Mouse (Mus musculus) liver, postnatal 0 days (tissue): ENCODE measurements around the gene Igsf11. TPM values are rescaled to one million over a fixed set of nuclear protein-coding genes. Genes with fewer than 3 reads are reported as not detected.

Source experiments
- ATAC-seq: fragments of 200-750 bp; cut with Nextera tagmentation; 2 replicates; pipeline ENCODE4 v1.8.0; 2017; ENCODE audit warnings: mild to moderate bottlenecking, moderate library complexity
- DNase-seq: peaks from one replicate; pipeline ENCODE4 v3.0.0-alpha.2; 2016
- H3K27ac ChIP-seq: fragments of 300-500 bp; sonication (generic); 2 replicates; pipeline ENCODE4 v1.5.1; 2014; ENCODE audit warnings: antibody characterized with exemption, moderate library complexity, mild to moderate bottlenecking, low read depth
- H3K27me3 ChIP-seq: fragments of 300-500 bp; sonication (generic); 2 replicates; pipeline ENCODE4 v1.6.1; 2014; ENCODE audit warnings: low read length, control low read depth, mixed read lengths; ENCODE audit not compliant: insufficient read depth
- H3K36me3 ChIP-seq: fragments of 300-500 bp; sonication (generic); replicated peaks from 2 replicates; pipeline ENCODE4 v1.6.1; 2014; ENCODE audit warnings: mild to moderate bottlenecking, control low read depth, low read length, moderate library complexity, mixed read lengths; ENCODE audit not compliant: insufficient read depth
- H3K4me1 ChIP-seq: fragments of 300-500 bp; sonication (generic); 2 replicates; pipeline ENCODE4 v1.6.1; 2014; ENCODE audit warnings: antibody characterized with exemption, mild to moderate bottlenecking, control low read depth; ENCODE audit not compliant: insufficient read depth
- H3K4me2 ChIP-seq: fragments of 300-500 bp; sonication (generic); 2 replicates; pipeline ENCODE4 v1.6.1; 2014; ENCODE audit warnings: low read depth, mild to moderate bottlenecking, low read length, moderate library complexity, mixed read lengths
- H3K4me3 ChIP-seq: fragments of 300-500 bp; sonication (generic); 2 replicates; pipeline ENCODE4 v1.5.1; 2014; ENCODE audit warnings: low read depth, low read length
- H3K9ac ChIP-seq: fragments of 300-500 bp; sonication (generic); replicated peaks from 2 replicates; pipeline ENCODE4 v1.6.1; 2014; ENCODE audit warnings: mild to moderate bottlenecking, moderate library complexity
- H3K9me3 ChIP-seq: fragments of 300-500 bp; sonication (generic); 2 replicates; pipeline ENCODE4 v1.6.1; 2016; ENCODE audit warnings: mild to moderate bottlenecking, control low read depth, low read length, mixed read lengths
- CTCF ChIP-seq: sonication (generic); IDR thresholded peaks from 2 replicates; pipeline ENCODE4 v1.5.1; 2016; ENCODE audit warnings: antibody characterized with exemption, low read depth
- EP300 ChIP-seq: IDR thresholded peaks from 2 replicates; pipeline ENCODE4 v1.6.1; 2016; ENCODE audit warnings: antibody characterized with exemption, low read depth, mild to moderate bottlenecking
- WGBS: fragments of 180-500 bp; shearing (Covaris S2); extraction: QIAGEN DNeasy Blood & Tissue Kit; methylation state at CpG from one replicate; pipeline ENCODE4 v1.1.7; 2014; ENCODE audit not compliant: insufficient replicate concordance; 5-methylcytosine and 5-hydroxymethylcytosine counted together
- polyA plus RNA-seq: library from polyadenylated mRNA; unstranded; fragments of >200 nt; fragmentation: Nextera tagmentation; extraction: Ambion mirVana; gene quantifications from 2 replicates; pipeline ENCODE4 v1.2.1, GENCODE M21; 2015

Gene Igsf11
- polyA plus RNA-seq, 1 experiment from 2014 or later: 2.1 TPM

DNA sequence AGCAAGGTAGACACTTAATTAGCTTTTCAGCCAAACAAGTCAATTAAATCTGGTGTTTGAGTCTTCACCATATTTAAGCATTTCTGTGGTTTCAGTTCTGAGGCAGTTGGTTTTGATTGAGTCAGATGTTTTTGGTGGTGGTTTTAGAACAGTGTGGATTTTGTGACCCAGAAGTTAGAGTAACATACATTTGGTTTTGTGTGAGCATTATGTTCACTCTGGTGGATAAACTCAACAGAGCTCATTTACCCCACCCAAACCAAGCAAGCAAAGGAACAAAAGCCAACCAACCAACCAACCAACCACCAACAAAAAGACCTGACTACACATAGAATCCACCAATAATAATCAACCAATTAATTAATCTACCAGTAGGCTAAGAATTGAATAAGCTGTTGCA is 106.8 kb downstream of the Igsf11 start:
- ATAC-seq (no peak), DNase-seq (no peak)
- Histone ChIP-seq H3K27me3 (no peaks in the 10 kb centered on the region), H3K4me3 (no peak overlapping the region), H3K27ac (no peak overlapping the region), H3K4me1 (no peaks in the 10 kb centered on the region), H3K9ac (no peak overlapping the region), H3K4me2 (no peak overlapping the region), H3K9me3 (no peaks in the 10 kb centered on the region), H3K36me3 (no peaks in the 10 kb centered on the region)
- TF ChIP-seq EP300 (no peak), CTCF (no peak)

GRCm38 (mm10) chr16:39006978-39007377 is 114.5 kb downstream of the Igsf11 start:
- 80% methylated on average over 7 of the region's 7 CpGs for WGBS
- H3K27ac ChIP-seq: no peak overlapping the region
- no peak for ATAC-seq
- H3K36me3 ChIP-seq: no peaks in the 10 kb centered on the region
- H3K4me3 ChIP-seq: no peak overlapping the region
- H3K9me3 ChIP-seq: no peaks in the 10 kb centered on the region
- TF ChIP-seq CTCF (no peak), EP300 (no peak)
- H3K27me3 ChIP-seq: no peaks in the 10 kb centered on the region
- H3K9ac ChIP-seq: no peak overlapping the region
- no peaks in the 10 kb centered on the region for H3K4me1 ChIP-seq
- no peak overlapping the region for H3K4me2 ChIP-seq
- no peak for DNase-seq

DNA sequence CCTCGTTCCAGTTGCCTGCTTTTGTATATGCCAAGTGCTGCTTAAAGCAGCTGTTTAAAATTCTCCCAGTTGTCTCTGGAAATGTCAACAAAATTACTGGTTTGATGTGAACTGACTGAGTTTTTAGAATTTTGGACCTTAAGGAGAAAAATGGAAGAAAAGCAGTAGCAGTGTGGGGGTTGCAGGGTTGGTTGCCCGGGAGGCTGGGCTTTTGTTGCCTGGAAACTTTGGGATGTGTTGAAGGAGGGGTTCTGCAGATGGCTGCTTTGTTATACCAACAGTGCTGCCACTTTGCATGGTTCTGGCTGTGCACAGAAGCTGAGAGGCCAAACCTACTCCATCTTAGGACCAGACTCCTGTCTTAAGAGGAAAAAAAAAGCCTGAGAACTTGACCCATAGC is 127.0 kb downstream of the Igsf11 start:
- Histone ChIP-seq H3K4me2 (no peak overlapping the region), H3K36me3 (no peaks in the 10 kb centered on the region), H3K9me3 (no peaks in the 10 kb centered on the region), H3K9ac (no peak overlapping the region), H3K27me3 (no peaks in the 10 kb centered on the region), H3K27ac (no peak overlapping the region), H3K4me3 (no peak overlapping the region), H3K4me1 (no peaks in the 10 kb centered on the region)
- ATAC-seq (no peak), DNase-seq (no peak)
- WGBS: 68% methylated on average over 2 of the region's 2 CpGs
- no peak for TF ChIP-seq EP300
- no peak for TF ChIP-seq CTCF

- H3K27me3 ChIP-seq: no peaks in the 10 kb centered on the region
- H3K9me3 ChIP-seq: no peaks in the 10 kb centered on the region
- WGBS: 78% methylated on average over 8 of the region's 8 CpGs
- no peak for TF ChIP-seq CTCF
- TF ChIP-seq EP300: no peak
- ATAC-seq (no peak), DNase-seq (no peak)
- no peak overlapping the region for H3K4me3 ChIP-seq
- no peak overlapping the region for H3K4me2 ChIP-seq
- H3K27ac ChIP-seq: no peak overlapping the region
- H3K36me3 ChIP-seq: no peaks in the 10 kb centered on the region
- no peak overlapping the region for H3K9ac ChIP-seq
- H3K4me1 ChIP-seq: no peaks in the 10 kb centered on the region
These were observed 133.7 kb downstream of the Igsf11 start for GRCm38 (mm10) chr16:39025989-39026736.

GRCm38 (mm10) chr16:39031350-39031749 is 138.9 kb downstream of the Igsf11 start:
- no peak for ATAC-seq
- Histone ChIP-seq H3K4me2 (no peak overlapping the region), H3K27me3 (no peaks in the 10 kb centered on the region), H3K4me3 (no peak overlapping the region), H3K36me3 (no peaks in the 10 kb centered on the region), H3K9ac (no peak overlapping the region), H3K9me3 (no peaks in the 10 kb centered on the region), H3K27ac (no peak overlapping the region), H3K4me1 (no peaks in the 10 kb centered on the region)
- TF ChIP-seq CTCF (no peak), EP300 (no peak)
- DNase-seq: no peak
- 78% methylated on average over 2 of the region's 2 CpGs for WGBS

GRCm38 (mm10) chr16:39037257-39037656 is 144.8 kb downstream of the Igsf11 start:
- no peak for TF ChIP-seq EP300
- no peak for TF ChIP-seq CTCF

DNA sequence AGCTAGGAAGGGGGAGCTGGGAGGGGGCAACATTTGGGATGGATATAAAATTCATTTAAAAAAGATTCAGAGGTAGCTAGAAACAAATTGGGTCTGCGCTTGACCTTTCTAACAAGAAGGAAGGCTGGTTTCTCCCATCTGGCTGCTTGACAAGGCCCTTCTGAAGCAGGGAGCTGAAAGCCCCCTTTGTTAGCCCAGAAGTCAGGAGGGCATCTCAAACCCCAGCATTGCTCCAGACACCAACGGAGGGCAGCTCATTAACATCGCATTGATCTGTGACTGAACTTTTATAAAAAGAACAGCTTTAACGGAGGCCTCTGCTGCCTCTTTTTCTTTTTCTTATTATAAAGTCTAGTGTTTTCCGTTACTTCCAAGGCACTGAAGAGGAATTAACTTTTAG is 151.9 kb downstream of the Igsf11 start:
- H3K9ac ChIP-seq: no peak overlapping the region
- no peak overlapping the region for H3K4me2 ChIP-seq
- H3K36me3 ChIP-seq: no peaks in the 10 kb centered on the region
- no peak for DNase-seq
- no peak for ATAC-seq
- no peak overlapping the region for H3K4me3 ChIP-seq
- no peaks in the 10 kb centered on the region for H3K4me1 ChIP-seq
- no peaks in the 10 kb centered on the region for H3K9me3 ChIP-seq
- 59% methylated on average over 5 of the region's 5 CpGs for WGBS
- no peak overlapping the region for H3K27ac ChIP-seq
- no peaks in the 10 kb centered on the region for H3K27me3 ChIP-seq
- TF ChIP-seq CTCF (no peak), EP300 (no peak)

More at GRCm38 (mm10) chr16:39037257-39037656, 144.8 kb downstream of the Igsf11 start:
- no peak overlapping the region for H3K4me2 ChIP-seq
- DNase-seq: no peak
- no peaks in the 10 kb centered on the region for H3K27me3 ChIP-seq
- no peaks in the 10 kb centered on the region for H3K36me3 ChIP-seq
- H3K4me1 ChIP-seq: no peaks in the 10 kb centered on the region
- H3K9ac ChIP-seq: no peak overlapping the region
- no peak for ATAC-seq
- no peaks in the 10 kb centered on the region for H3K9me3 ChIP-seq
- WGBS: 48% methylated on average over 4 of the region's 4 CpGs
- no peak overlapping the region for H3K4me3 ChIP-seq
- H3K27ac ChIP-seq: no peak overlapping the region
